Mouse (Mus musculus) CH12F3 (cell line): ENCODE results near the gene Dand5.

Experiments
- in situ Hi-C: fragments of 300-500 bp; cut with MboI; formaldehyde crosslinking; loops from 2 replicates; pipeline ENCODE4 v1.14.3; 2020; ENCODE audit warnings: low sequenced_read_pairs

The Dand5 gene

GRCm38 (mm10) chr8:84771000-84771687, 51.5 kb downstream of the Dand5 start:
- in situ Hi-C loops, result no loop called here

DNA sequence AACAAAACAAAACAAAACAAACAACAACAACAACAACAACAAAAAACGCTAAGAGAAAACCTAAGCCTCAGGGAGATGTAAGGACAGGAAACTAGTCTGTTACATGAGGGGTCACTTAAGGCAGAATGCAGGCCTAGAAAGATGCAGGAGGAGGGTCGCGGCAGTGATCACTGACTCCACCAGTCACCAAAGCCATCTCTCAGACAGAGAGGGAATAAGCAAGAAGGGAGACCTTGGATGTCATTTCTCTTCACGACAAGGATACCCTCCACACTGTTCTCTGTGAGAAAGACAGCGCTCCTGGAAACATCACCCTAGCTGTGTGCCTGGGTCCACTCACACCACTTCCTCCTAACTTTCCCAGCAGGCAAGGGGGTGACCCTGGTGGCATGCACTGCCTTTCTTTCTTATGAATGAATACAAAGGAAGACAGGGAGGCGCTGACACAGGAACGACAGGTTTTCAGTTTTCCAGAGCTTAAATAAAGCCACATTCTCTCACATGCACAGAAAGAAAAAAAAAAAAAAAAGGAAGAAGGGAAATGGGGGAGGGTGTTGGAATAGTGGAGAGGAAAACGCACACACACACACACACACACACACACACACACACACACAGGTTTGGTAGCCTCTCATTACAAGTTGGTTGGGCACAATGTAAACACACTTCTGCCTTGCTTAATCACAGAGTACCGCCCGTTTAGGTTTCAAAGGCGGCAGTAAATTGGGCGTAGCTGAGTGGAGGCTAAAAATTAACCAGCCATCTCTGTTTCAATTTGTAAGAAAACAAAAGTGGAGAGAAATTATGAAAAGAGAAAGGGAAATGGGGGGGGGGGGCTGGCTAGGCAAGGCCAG, 52.3 kb downstream of the Dand5 start:
- in situ Hi-C loops, result no loop called here

- in situ Hi-C loops, result no loop called here
Observed at GRCm38 (mm10) chr8:84769324-84769723, 53.3 kb downstream of the Dand5 start.

DNA sequence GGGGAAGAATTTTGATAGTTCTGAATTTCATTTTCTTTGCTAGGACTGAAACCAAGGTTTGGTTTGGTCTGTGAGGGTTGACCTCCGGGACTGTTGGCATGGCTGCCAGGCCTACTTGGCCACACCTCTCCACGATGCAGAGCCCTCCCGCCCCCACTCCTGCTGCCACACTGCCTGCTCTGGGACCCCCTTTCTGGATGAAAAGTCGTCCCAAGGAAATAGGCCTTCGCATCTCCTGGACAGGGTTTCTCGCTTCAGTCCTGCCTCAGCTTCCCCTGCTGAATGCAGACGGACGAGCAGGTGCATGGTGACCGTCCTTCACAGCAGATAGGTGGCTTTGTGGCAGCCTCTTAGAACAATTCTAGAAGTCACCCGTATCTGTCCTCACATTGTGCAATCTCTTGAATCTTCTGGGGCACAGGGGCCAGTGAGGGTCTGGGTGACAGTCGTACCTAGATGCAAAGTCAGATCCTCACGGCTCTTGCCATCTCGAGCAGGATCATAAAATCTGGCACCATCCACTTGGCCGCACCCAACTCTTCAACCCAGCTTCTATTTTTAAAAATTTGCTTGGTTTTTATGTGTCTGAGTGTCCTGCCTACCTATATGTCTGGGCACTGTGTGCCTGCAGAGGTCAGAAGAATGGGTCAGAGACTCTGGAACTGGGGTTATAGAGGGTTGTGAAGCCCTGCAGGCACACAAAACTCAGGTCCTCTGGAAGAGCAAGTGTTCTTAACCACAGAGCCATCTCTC, 54.1 kb downstream of the Dand5 start:
- in situ Hi-C loops, result no loop called here

DNA sequence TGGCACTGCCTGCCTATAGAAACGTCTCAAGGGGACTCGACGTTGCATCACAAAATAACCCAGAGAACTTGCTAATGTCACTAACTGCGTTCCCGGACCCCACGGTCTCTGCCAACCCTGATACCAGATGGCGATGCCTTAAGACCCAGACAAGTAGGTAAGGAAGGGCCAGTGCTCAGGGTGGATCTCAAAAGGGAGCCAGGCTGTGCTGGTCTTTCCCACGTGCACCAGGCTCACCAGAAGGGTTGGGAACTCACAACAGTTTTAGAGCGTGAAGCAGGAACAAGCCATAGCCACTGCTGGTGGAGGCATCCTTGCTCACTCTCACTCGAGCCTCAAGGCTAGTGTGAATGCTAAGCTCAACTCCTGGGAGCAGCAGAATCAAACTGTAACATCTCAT, 55.4 kb downstream of the Dand5 start:
- in situ Hi-C loops, result no loop called here

- in situ Hi-C loops, result no loop called here
Observed at GRCm38 (mm10) chr8:84766422-84766821, 56.2 kb downstream of the Dand5 start.

DNA sequence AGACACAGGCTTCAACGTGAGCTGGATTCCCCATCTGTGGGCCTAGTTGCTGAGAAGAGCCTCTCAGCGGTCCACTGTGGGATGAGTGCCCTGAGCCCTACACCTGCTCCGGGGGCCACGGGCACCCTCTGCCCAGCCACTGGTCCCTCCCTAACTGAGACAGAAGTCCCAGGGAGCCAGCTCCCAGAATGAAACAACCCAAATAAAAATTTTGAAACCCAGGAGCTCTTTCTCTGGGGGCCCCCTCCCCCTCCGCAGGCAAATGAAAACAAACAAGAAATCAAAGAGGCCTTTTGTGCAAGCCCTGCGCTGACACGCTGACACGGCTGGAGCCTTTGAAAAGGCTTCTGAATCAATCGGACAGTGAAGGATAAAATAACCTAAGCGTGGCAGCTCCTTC, 57.0 kb downstream of the Dand5 start:
- in situ Hi-C loops, result no loop called here
